Mouse (Mus musculus) C2C12 (cell line): ENCODE data around the gene C2cd2. TPM values are rescaled to one million over a fixed set of nuclear protein-coding genes. Genes with fewer than 3 reads are reported as not detected.

ENCODE experiments used
- H3K27me3 ChIP-seq: one replicate; pipeline ENCODE4 v1.6.1; 2011; ENCODE audit not compliant: control insufficient read depth, insufficient read depth, insufficient read length
- H3K36me3 ChIP-seq: one replicate; pipeline ENCODE4 v1.6.1; 2011; ENCODE audit not compliant: control insufficient read depth, insufficient read depth
- H3K4me3 ChIP-seq: one replicate; pipeline ENCODE4 v1.5.1; 2011; ENCODE audit warnings: mild to moderate bottlenecking, control low read depth; ENCODE audit not compliant: poor library complexity, insufficient read depth, severe bottlenecking
- H3K79me2 ChIP-seq: one replicate; pipeline ENCODE4 v1.6.1; 2011; ENCODE audit not compliant: control insufficient read depth, insufficient read depth
- H3K79me3 ChIP-seq: one replicate; pipeline ENCODE4 v1.6.1; 2011; ENCODE audit warnings: low read depth, control low read depth
- H3ac ChIP-seq: one replicate; pipeline ENCODE3; 2011; ENCODE audit warnings: low read depth; ENCODE audit not compliant: control insufficient read depth, insufficient read length
- CEBPB ChIP-seq: IDR thresholded peaks from one replicate; pipeline ENCODE4 v1.6.1; 2011; ENCODE audit warnings: low read depth, mild to moderate bottlenecking, control low read depth, moderate library complexity
- CTCF ChIP-seq: IDR thresholded peaks from one replicate; pipeline ENCODE4 v1.5.1; 2011; ENCODE audit not compliant: control insufficient read depth, insufficient read depth, insufficient read length
- FOSL1 ChIP-seq: IDR thresholded peaks from one replicate; pipeline ENCODE4 v1.8.0; 2011; ENCODE audit warnings: mild to moderate bottlenecking, low read length; ENCODE audit not compliant: poor library complexity, insufficient read depth, severe bottlenecking
- MAX ChIP-seq: IDR thresholded peaks from one replicate; pipeline ENCODE4 v1.6.1; 2011; ENCODE audit warnings: mild to moderate bottlenecking, control low read depth
- MYOD1 ChIP-seq: IDR thresholded peaks from one replicate; pipeline ENCODE4 v1.6.1; 2011; ENCODE audit warnings: low read depth; ENCODE audit not compliant: control insufficient read depth, insufficient read length
- MYOG ChIP-seq: IDR thresholded peaks from one replicate; pipeline ENCODE4 v1.6.1; 2011; ENCODE audit not compliant: control insufficient read depth, insufficient read length; ENCODE audit errors: extremely low read depth
- USF1 ChIP-seq: IDR thresholded peaks from one replicate; pipeline ENCODE4 v1.6.1; 2011; ENCODE audit warnings: low read depth, mild to moderate bottlenecking, control low read depth, moderate library complexity
- polyA plus RNA-seq: library from polyadenylated mRNA; unstranded; fragments of >200 nt; fragmentation: generic; extraction: Trizol; gene quantifications from one replicate; pipeline ENCODE4 v1.2.1, GENCODE M21; 2012; ENCODE audit warnings: missing spikeins

Gene C2cd2
- polyA plus RNA-seq, 1 experiment = 9.3 TPM

GRCm38 (mm10) chr16:97897346-97898024 is 64.9 kb downstream of the C2cd2 start:
- Histone ChIP-seq H3ac (no peak overlapping the region), H3K36me3 (no peaks in the 10 kb centered on the region), H3K79me2 (no peaks in the 10 kb centered on the region), H3K4me3 (no peak overlapping the region), H3K27me3 (no peaks in the 10 kb centered on the region), H3K79me3 (no peaks in the 10 kb centered on the region)
- TF ChIP-seq CTCF (no peak), MYOD1 (no peak), MAX (no peak)

- Histone ChIP-seq H3K79me3 (no peaks in the 10 kb centered on the region), H3K36me3 (no peaks in the 10 kb centered on the region), H3ac (no peak overlapping the region), H3K4me3 (no peak overlapping the region), H3K79me2 (no peaks in the 10 kb centered on the region), H3K27me3 (no peaks in the 10 kb centered on the region)
- no peak for TF ChIP-seq MYOD1
These were observed 74.6 kb downstream of the C2cd2 start for GRCm38 (mm10) chr16:97887762-97888161.

GRCm38 (mm10) chr16:97883696-97884095 is 78.7 kb downstream of the C2cd2 start:
- no peak overlapping the region for H3ac ChIP-seq
- no peaks in the 10 kb centered on the region for H3K36me3 ChIP-seq
- no peaks in the 10 kb centered on the region for H3K79me3 ChIP-seq
- no peak overlapping the region for H3K4me3 ChIP-seq
- H3K27me3 ChIP-seq = no peaks in the 10 kb centered on the region
- no peaks in the 10 kb centered on the region for H3K79me2 ChIP-seq
- no peak for TF ChIP-seq CTCF
- TF ChIP-seq USF1 = no peak
- no peak for TF ChIP-seq FOSL1
- TF ChIP-seq CEBPB = no peak
- no peak for TF ChIP-seq MYOG
- TF ChIP-seq MYOD1 = no peak
- no peak for TF ChIP-seq MAX

- H3K79me2 ChIP-seq = no peaks in the 10 kb centered on the region
- H3K27me3 ChIP-seq = no peaks in the 10 kb centered on the region
- no peaks in the 10 kb centered on the region for H3K36me3 ChIP-seq
- TF ChIP-seq CEBPB (no peak), MYOD1 (no peak), USF1 (no peak), MAX (no peak), CTCF (no peak), MYOG (no peak), FOSL1 (no peak)
- H3K4me3 ChIP-seq = no peak overlapping the region
- H3K79me3 ChIP-seq = no peaks in the 10 kb centered on the region
- no peak overlapping the region for H3ac ChIP-seq
These were observed 79.5 kb downstream of the C2cd2 start for GRCm38 (mm10) chr16:97882891-97883290.

GRCm38 (mm10) chr16:97879134-97879533 is 83.3 kb downstream of the C2cd2 start:
- no peaks in the 10 kb centered on the region for H3K79me3 ChIP-seq
- no peaks in the 10 kb centered on the region for H3K27me3 ChIP-seq
- no peak for TF ChIP-seq FOSL1
- TF ChIP-seq CTCF = peak; percentile 34
- no peak overlapping the region for H3ac ChIP-seq
- no peaks in the 10 kb centered on the region for H3K79me2 ChIP-seq
- H3K4me3 ChIP-seq = no peak overlapping the region
- H3K36me3 ChIP-seq = no peaks in the 10 kb centered on the region

- Histone ChIP-seq H3K27me3 (no peaks in the 10 kb centered on the region), H3K36me3 (no peaks in the 10 kb centered on the region), H3ac (no peak overlapping the region), H3K79me2 (no peaks in the 10 kb centered on the region), H3K4me3 (no peak overlapping the region), H3K79me3 (no peaks in the 10 kb centered on the region)
- TF ChIP-seq CTCF (no peak), FOSL1 (no peak), MYOG (no peak), CEBPB (no peak), MYOD1 (no peak), MAX (no peak)
These were observed 84.9 kb downstream of the C2cd2 start for GRCm38 (mm10) chr16:97877502-97877901.

GRCm38 (mm10) chr16:97875101-97875500 is 87.3 kb downstream of the C2cd2 start:
- H3K27me3 ChIP-seq = no peaks in the 10 kb centered on the region
- H3K4me3 ChIP-seq = no peak overlapping the region
- H3K36me3 ChIP-seq = no peaks in the 10 kb centered on the region
- no peak overlapping the region for H3ac ChIP-seq
- H3K79me3 ChIP-seq = no peaks in the 10 kb centered on the region
- H3K79me2 ChIP-seq = no peaks in the 10 kb centered on the region
- TF ChIP-seq CEBPB (no peak), MYOG (no peak), USF1 (no peak), CTCF (no peak), FOSL1 (no peak), MYOD1 (no peak)
